Comparison of ENCODE assay signal across 2 mouse cellular contexts in the genomic region with DNA sequence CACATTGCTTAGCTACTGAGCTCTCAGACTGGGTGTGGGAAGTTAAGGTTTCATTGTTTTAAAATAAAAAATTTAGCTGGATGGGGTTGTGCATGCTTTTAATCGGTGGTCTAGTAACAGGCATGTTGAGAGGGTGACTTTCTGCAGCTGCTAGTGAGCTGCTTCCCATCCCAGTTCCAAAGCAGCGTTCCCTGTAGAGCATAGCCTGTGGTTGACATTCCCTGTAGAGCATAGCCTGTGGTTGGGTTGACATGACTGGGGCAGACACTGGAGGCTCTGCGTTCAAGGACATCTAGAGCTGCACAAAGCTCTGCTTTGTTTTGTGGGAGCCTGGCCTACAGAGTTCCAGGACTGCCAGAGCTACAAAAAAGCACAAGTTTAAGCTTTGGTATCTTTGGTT.
TF ChIP-seq lines count a peak whose summit lies in the region.

No protein-coding gene starts in this region.

TF ChIP-seq in MEL, 35 proteins besides CTCF, POLR2A, EP300 and RAD21:
- 0 out of 2 replicates have a peak, but pooled peaks have one; percentile 72 for TF ChIP-seq POLR2AphosphoS5 (IDR thresholded peaks at IDR 0.05; ENCODE audit: borderline replicate concordance, low read depth, low read length)
- no peak for TF ChIP-seq E2F4 (IDR thresholded peaks at IDR 0.05; ENCODE audit: borderline replicate concordance, low read depth, low read length)

TF ChIP-seq in myocyte, 11 proteins besides CTCF, POLR2A, EP300 and RAD21:
- TF ChIP-seq MAX (IDR thresholded peaks at IDR 0.05; ENCODE audit: low read depth) (no peak), MYOG (IDR thresholded peaks at IDR 0.05; ENCODE audit: control insufficient read depth in 1 of 3, insufficient read depth in 1 of 3, insufficient read length in 2 of 3, low read depth in 2 of 3) (no peak), USF1 (IDR thresholded peaks at IDR 0.05; ENCODE audit: low read depth) (no peak), SRF (IDR thresholded peaks at IDR 0.05; ENCODE audit: control insufficient read depth, insufficient read length, low read depth) (no peak), CEBPB (IDR thresholded peaks at IDR 0.05; ENCODE audit: insufficient read depth, poor library complexity, severe bottlenecking) (no peak), REST (IDR thresholded peaks at IDR 0.05; ENCODE audit: insufficient read depth, insufficient read length) (no peak), POLR2AphosphoS2 (IDR thresholded peaks at IDR 0.05; ENCODE audit: insufficient read length, low read depth) (no peak), E2F4 (IDR thresholded peaks at IDR 0.05; ENCODE audit: insufficient read depth) (no peak), TCF3 (IDR thresholded peaks at IDR 0.05; ENCODE audit: insufficient read length, low read depth) (no peak)
